Mouse (Mus musculus): ENCODE results near the gene Riox1.

- TF ChIP-seq ZC3H11A (IDR thresholded peaks at IDR 0.05; ENCODE audit: borderline replicate concordance, low read depth, low read length) (no peak), ZNF384 (IDR thresholded peaks at IDR 0.05; ENCODE audit: low read depth, low read length) (no peak), CHD2 (IDR thresholded peaks at IDR 0.05; ENCODE audit: low read depth, low read length) (no peak), MAFK (IDR thresholded peaks at IDR 0.05; ENCODE audit: insufficient read depth, low read depth, low read length) (no peak)
Measured at GRCm38 (mm10) chr12:83958278-83958677, 7.9 kb downstream of the Riox1 start.
